Mouse (Mus musculus) CH12.LX (cell line): ENCODE results near the gene Ap2b1. TPM values are rescaled to one million over a fixed set of nuclear protein-coding genes. Genes with fewer than 3 reads are reported as not detected.
A peak's percentile ranks its signal among the peaks of the same experiment; 100 is the strongest.

Experiments used
- DNase-seq: peaks from one replicate; pipeline ENCODE4 v3.0.0-alpha.2; 2013; ENCODE audit errors: extremely low read depth
- H3K27ac ChIP-seq: 2 replicates; pipeline ENCODE4 v1.5.1; 2012; ENCODE audit warnings: low read depth, mild to moderate bottlenecking, control low read depth, moderate library complexity; ENCODE audit not compliant: insufficient read depth
- H3K27me3 ChIP-seq: replicated peaks from 2 replicates; pipeline ENCODE3; 2012; ENCODE audit warnings: inconsistent platforms
- H3K36me3 ChIP-seq, 2 experiments: replicated peaks in 1 of 2; 2 replicates each; pipeline versions ENCODE3 to v1.6.1; 2012; ENCODE audit warnings: inconsistent platforms in 1 of 2, low read length in 1 of 2, mild to moderate bottlenecking in 1 of 2, mixed read lengths in 1 of 2, moderate library complexity in 1 of 2; ENCODE audit not compliant: control insufficient read depth in 1 of 2, insufficient read depth in 1 of 2
- H3K4me1 ChIP-seq, 2 experiments: 2 replicates each; pipeline ENCODE4 v1.6.1; 2012; ENCODE audit warnings: inconsistent platforms in 1 of 2, moderate library complexity in 1 of 2; ENCODE audit not compliant: insufficient read depth in 2 of 2, control insufficient read depth in 1 of 2
- H3K4me2 ChIP-seq: 2 replicates; pipeline ENCODE4 v1.6.1; 2012; ENCODE audit warnings: low read depth, mild to moderate bottlenecking, control low read depth; ENCODE audit not compliant: poor library complexity, insufficient read depth, severe bottlenecking
- H3K4me3 ChIP-seq, 3 experiments: fragments of 150-350 bp in 1 of 3; sonication (generic) in 1 of 3; replicated peaks in 1 of 3; 2 replicates each; pipeline versions ENCODE3 to v1.5.1; 2011 to 2012; ENCODE audit warnings: low read depth in 2 of 3, low read length in 2 of 3, mild to moderate bottlenecking in 2 of 3, moderate library complexity in 2 of 3, control low read depth in 1 of 3, improper control_type of control experiment in 1 of 3, inconsistent platforms in 1 of 3, mixed read lengths in 1 of 3; ENCODE audit not compliant: poor library complexity in 1 of 3
- H3K79me2 ChIP-seq: replicated peaks from 2 replicates; pipeline ENCODE4 v1.6.1; 2012; ENCODE audit warnings: mild to moderate bottlenecking, moderate library complexity; ENCODE audit not compliant: control insufficient read depth, poor library complexity, insufficient read depth, severe bottlenecking; ENCODE audit errors: extremely low read depth
- H3K9ac ChIP-seq: 2 replicates; pipeline ENCODE4 v1.6.1; 2012; ENCODE audit warnings: low read depth, mild to moderate bottlenecking, control low read depth, moderate library complexity; ENCODE audit not compliant: insufficient read depth
- H3K9me3 ChIP-seq: replicated peaks from 2 replicates; pipeline ENCODE3; 2012; ENCODE audit warnings: low read length, inconsistent platforms, mixed read lengths
- BHLHE40 ChIP-seq: IDR thresholded peaks from 2 replicates; pipeline ENCODE4 v1.6.1; 2011; ENCODE audit warnings: mild to moderate bottlenecking, low read depth, low read length, improper control_type of control experiment
- CHD1 ChIP-seq: IDR thresholded peaks from 2 replicates; pipeline ENCODE4 v1.6.1; 2012; ENCODE audit warnings: low read depth, low read length, improper control_type of control experiment, inconsistent platforms
- CHD2 ChIP-seq: IDR thresholded peaks from 2 replicates; pipeline ENCODE4 v1.6.1; 2011; ENCODE audit warnings: low read length, improper control_type of control experiment
- CTCF ChIP-seq, 2 experiments: IDR thresholded peaks in 1 of 2; conservative IDR thresholded peaks in 1 of 2; 2 replicates each; pipeline ENCODE4 v1.5.1; 2011 to 2012; ENCODE audit warnings: low read depth in 2 of 2, low read length in 2 of 2, improper control_type of control experiment in 1 of 2, inconsistent platforms in 1 of 2, mild to moderate bottlenecking in 1 of 2, moderate library complexity in 1 of 2
- E2F4 ChIP-seq: IDR thresholded peaks from 2 replicates; pipeline ENCODE4 v1.6.1; 2011; ENCODE audit warnings: low read depth, low read length, improper control_type of control experiment; ENCODE audit not compliant: insufficient replicate concordance
- ELF1 ChIP-seq: IDR thresholded peaks from 2 replicates; pipeline ENCODE4 v1.6.1; 2014; ENCODE audit warnings: low read depth, mild to moderate bottlenecking, inconsistent platforms, low read length, improper control_type of control experiment
- GABPA ChIP-seq: IDR thresholded peaks from 2 replicates; pipeline ENCODE4 v1.6.1; 2012; ENCODE audit warnings: low read depth, low read length, improper control_type of control experiment, inconsistent platforms; ENCODE audit not compliant: insufficient replicate concordance
- JUND ChIP-seq: conservative IDR thresholded peaks from 2 replicates; pipeline ENCODE4 v1.6.1; 2011; ENCODE audit warnings: low read depth, low read length, improper control_type of control experiment
- KAT2A ChIP-seq: IDR thresholded peaks from 2 replicates; pipeline ENCODE4 v1.6.1; 2012; ENCODE audit warnings: low read length, improper control_type of control experiment, inconsistent platforms; ENCODE audit not compliant: insufficient replicate concordance
- MAFK ChIP-seq: IDR thresholded peaks from 2 replicates; pipeline ENCODE4 v1.6.1; 2011; ENCODE audit warnings: low read length, improper control_type of control experiment; ENCODE audit not compliant: insufficient replicate concordance
- MAX ChIP-seq: IDR thresholded peaks from 2 replicates; pipeline ENCODE4 v1.6.1; 2011; ENCODE audit warnings: low read length, improper control_type of control experiment
- MEF2A ChIP-seq: IDR thresholded peaks from 2 replicates; pipeline ENCODE4 v1.6.1; 2014; ENCODE audit warnings: low read depth, mild to moderate bottlenecking, inconsistent platforms, low read length, improper control_type of control experiment, borderline replicate concordance
- MXI1 ChIP-seq: IDR thresholded peaks from 2 replicates; pipeline ENCODE4 v1.6.1; 2011; ENCODE audit warnings: mild to moderate bottlenecking, low read depth, low read length, improper control_type of control experiment
- NELFE ChIP-seq: IDR thresholded peaks from 2 replicates; pipeline ENCODE4 v1.6.1; 2011; ENCODE audit warnings: low read depth, low read length, improper control_type of control experiment
- NRF1 ChIP-seq: IDR thresholded peaks from 2 replicates; pipeline ENCODE4 v1.6.1; 2014; ENCODE audit warnings: low read depth, mild to moderate bottlenecking, inconsistent platforms, low read length, improper control_type of control experiment, moderate library complexity
- PAX5 ChIP-seq: IDR thresholded peaks from 2 replicates; pipeline ENCODE4 v1.6.1; 2012; ENCODE audit warnings: low read length, inconsistent platforms, mixed read lengths
- POLR2AphosphoS2 ChIP-seq: IDR thresholded peaks from 2 replicates; pipeline ENCODE4 v1.6.1; 2011; ENCODE audit warnings: low read depth, low read length, improper control_type of control experiment
- RAD21 ChIP-seq: IDR thresholded peaks from 2 replicates; pipeline ENCODE4 v1.6.1; 2011; ENCODE audit warnings: low read depth, mild to moderate bottlenecking, low read length, improper control_type of control experiment, moderate library complexity
- SIN3A ChIP-seq: IDR thresholded peaks from 2 replicates; pipeline ENCODE4 v1.6.1; 2012; ENCODE audit warnings: low read length, improper control_type of control experiment, inconsistent platforms
- SMC3 ChIP-seq: IDR thresholded peaks from 2 replicates; pipeline ENCODE4 v1.6.1; 2011; ENCODE audit warnings: low read depth, low read length, improper control_type of control experiment
- TBP ChIP-seq: conservative IDR thresholded peaks from 2 replicates; pipeline ENCODE4 v1.6.1; 2011; ENCODE audit warnings: low read depth, low read length, improper control_type of control experiment
- USF1 ChIP-seq: IDR thresholded peaks from 2 replicates; pipeline ENCODE4 v1.6.1; 2014; ENCODE audit warnings: low read depth, mild to moderate bottlenecking, inconsistent platforms, low read length, improper control_type of control experiment
- USF2 ChIP-seq: conservative IDR thresholded peaks from 2 replicates; pipeline ENCODE4 v1.6.1; 2011; ENCODE audit warnings: low read depth, low read length, improper control_type of control experiment
- ZC3H11A ChIP-seq: IDR thresholded peaks from 2 replicates; pipeline ENCODE4 v1.6.1; 2012; ENCODE audit warnings: low read depth, mild to moderate bottlenecking, inconsistent platforms, low read length, improper control_type of control experiment
- ZMIZ1 ChIP-seq: IDR thresholded peaks from 2 replicates; pipeline ENCODE4 v1.6.1; 2012; ENCODE audit warnings: low read depth, mild to moderate bottlenecking, inconsistent platforms, low read length, improper control_type of control experiment
- dilution Hi-C: fragments of 300-500 bp; cut with MboI; formaldehyde crosslinking; loops from 2 replicates; pipeline ENCODE4 v1.14.3; 2020; ENCODE audit warnings: low sequenced_read_pairs; ENCODE audit not compliant: extremely low pct_unique_long_range_greater_than_20kb, extremely low pct_ligation_motif_present
- in situ Hi-C: fragments of 300-500 bp; cut with MboI; formaldehyde crosslinking; loops from 3 replicates; pipeline ENCODE4 v1.14.3; 2019; ENCODE audit warnings: low sequenced_read_pairs, low pct_ligation_motif_present, low pct_unique_long_range_greater_than_20kb, mixed read lengths
- polyA plus RNA-seq: library from polyadenylated mRNA; unstranded; fragments of >175 nt; gene quantifications from 2 replicates; pipeline ENCODE4 v1.2.1, GENCODE M21; 2012; ENCODE audit warnings: low read depth; ENCODE audit not compliant: insufficient read length
- total RNA-seq, 2 experiments: library from RNA; depleted of rRNA; stranded (reverse); fragments of 300-350 nt in 1 of 2; fragments of >200 nt in 1 of 2; gene quantifications; 2 replicates each; pipeline ENCODE4 v1.2.3; 2012 to 2014

The Ap2b1 gene
- total and polyA plus RNA-seq, 3 experiments: 58.3 to 78.8 (median 59.1) TPM

GRCm38 (mm10) chr11:83417708-83418107, 118.9 kb downstream of the Ap2b1 start:
- Histone ChIP-seq H3K79me2 (no peaks in the 10 kb centered on the region), H3K9ac (no peak overlapping the region), H3K36me3 (no peaks in the 10 kb centered on the region), H3K4me1 (peaks cover 4 to 6% of the 10 kb centered on the region in 2 experiments), H3K4me3 (no peak overlapping the region), H3K9me3 (peaks cover 3% of the 10 kb centered on the region), H3K27me3 (peaks cover 83% of the 10 kb centered on the region), H3K4me2 (no peak overlapping the region), H3K27ac (no peak overlapping the region)
- dilution Hi-C loops (no loop called here), in situ Hi-C loops (loop anchor here (25.0 kb wide), 1 partner anchor 505 kb away; the partner anchor contains the start of genes Nle1 and Unc45b)
- TF ChIP-seq ELF1 (no peak), NRF1 (no peak), USF1 (no peak), SIN3A (no peak), KAT2A (no peak), MXI1 (no peak), GABPA (no peak), MAFK (no peak), NELFE (no peak), USF2 (no peak), ZC3H11A (no peak), MEF2A (no peak), PAX5 (no peak)
- DNase-seq: no peak

GRCm38 (mm10) chr11:83418566-83418965, 119.7 kb downstream of the Ap2b1 start:
- H3K27ac ChIP-seq: no peak overlapping the region
- dilution Hi-C loops (no loop called here), in situ Hi-C loops (loop anchor here (25.0 kb wide), 1 partner anchor 506 kb away; the partner anchor contains the start of genes Nle1 and Unc45b)
- H3K4me1 ChIP-seq: peaks cover 4 to 6% of the 10 kb centered on the region in 2 experiments
- peaks cover 79% of the 10 kb centered on the region for H3K27me3 ChIP-seq
- H3K4me3 ChIP-seq: no peak overlapping the region
- H3K4me2 ChIP-seq: no peak overlapping the region
- no peaks in the 10 kb centered on the region for H3K36me3 ChIP-seq
- no peak overlapping the region for H3K9ac ChIP-seq
- H3K9me3 ChIP-seq: peaks cover 3% of the 10 kb centered on the region
- no peak for DNase-seq
- no peaks in the 10 kb centered on the region for H3K79me2 ChIP-seq
- TF ChIP-seq POLR2AphosphoS2 (no peak), BHLHE40 (peak; percentile 83), GABPA (no peak), JUND (no peak), SMC3 (peak; percentile 53), NRF1 (no peak), ELF1 (no peak), RAD21 (peak; percentile 43), CHD1 (no peak), MAX (peak; percentile 64; the same call in 1 of the 2 replicates), CHD2 (no peak), PAX5 (no peak), E2F4 (no peak), ZMIZ1 (no peak), MXI1 (no peak; the same call in 1 of the 2 replicates), ZC3H11A (no peak), TBP (no peak), CTCF (conservative IDR thresholded peaks at IDR 0.05 in 1 of 2, IDR thresholded peaks at IDR 0.05 in 1 of 2; ENCODE audit: low read depth in 2 of 2, low read length in 2 of 2) (peak in 1 of 2 experiments; percentile 57; a peak in 2 of 4 replicates), MEF2A (no peak), MAFK (no peak), USF2 (no peak)
